Mouse (Mus musculus) forebrain, embryonic 11.5 days (tissue): ENCODE measurements around the gene Col16a1. TPM values are rescaled to one million over a fixed set of nuclear protein-coding genes. Genes with fewer than 3 reads are reported as not detected.

ENCODE experiments used
- polyA plus RNA-seq: library from polyadenylated mRNA; unstranded; fragments of >200 nt; fragmentation: Nextera tagmentation; extraction: Ambion mirVana; gene quantifications from 2 replicates; pipeline ENCODE4 v1.2.1, GENCODE M21; 2014

Col16a1 gene
- polyA plus RNA-seq, 1 experiment from 2014 or later = 5.9 TPM

Other genes with a start within 250 kb of the Col16a1 start
- 355 and 395 TPM in 2 replicates for gene Ptp4a2, start 236.6 kb upstream of the Col16a1 start, polyA plus RNA-seq
- 0.05 TPM in 1 of 2 replicates, not detected in the other for gene Spocd1, start 118.6 kb upstream of the Col16a1 start, polyA plus RNA-seq
- gene Adgrb2, start 63.0 kb upstream of the Col16a1 start, polyA plus RNA-seq = 3.6 and 8.2 TPM in 2 replicates
- gene Pef1, start 54.7 kb downstream of the Col16a1 start, polyA plus RNA-seq = 62.7 and 75.8 TPM in 2 replicates
- 0.27 and 0.28 TPM in 2 replicates for gene Hcrtr1, start 91.5 kb downstream of the Col16a1 start, polyA plus RNA-seq
- gene Tinagl1, start 127.3 kb downstream of the Col16a1 start, polyA plus RNA-seq = 7.6 and 7.9 TPM in 2 replicates
- 0.39 TPM in 1 of 2 replicates, not detected in the other for gene Gm853, start 174.6 kb downstream of the Col16a1 start, polyA plus RNA-seq
- gene Serinc2, start 231.4 kb downstream of the Col16a1 start, polyA plus RNA-seq = 83.4 and 86.8 TPM in 2 replicates